Mouse (Mus musculus): ENCODE measurements at regions not wholly inside any gene's neighbourhood (a gene's known extent, or its start where the extent isn't known, plus 50 kb on each side); places are given as distances from the start of the nearest gene placed in this dataset.

DNA sequence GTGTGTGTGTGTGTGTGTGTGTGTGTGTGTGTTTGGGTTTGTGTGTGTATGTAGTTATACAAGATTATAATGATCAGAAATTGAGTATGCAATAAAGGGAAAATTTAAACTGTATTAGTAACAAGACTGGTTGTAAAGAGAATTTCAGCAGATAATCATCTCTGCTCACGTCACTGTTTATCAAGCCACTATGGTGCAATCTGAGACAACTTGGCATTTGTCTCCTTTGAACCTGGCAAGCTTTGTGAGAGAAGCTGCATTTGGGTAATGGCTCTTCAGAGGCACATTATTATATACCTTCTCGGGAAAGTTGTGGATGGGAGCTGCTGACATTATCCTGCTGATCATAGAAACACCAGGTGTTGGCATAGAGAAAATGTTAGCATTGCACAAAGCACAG, 1083.7 kb downstream of the Brinp3 start:
- peak in 1 of 2 experiments; percentile 16 for DNase-seq (ENCODE audit: inconsistent age in 2 of 2, low spot score in 1 of 2)
